Mouse (Mus musculus) limb, embryonic 15.5 days (tissue): Measurements from ENCODE around the gene Siae. TPM values are rescaled to one million over a fixed set of nuclear protein-coding genes. Genes with fewer than 3 reads are reported as not detected.
A peak's percentile ranks its signal among the peaks of the same experiment; 100 is the strongest.

Source experiments
- ATAC-seq: fragments of 200-750 bp; cut with Nextera tagmentation; 2 replicates; pipeline ENCODE4 v1.8.0; 2017; ENCODE audit warnings: low read depth, moderate TSS enrichment; ENCODE audit not compliant: insufficient number of reproducible peaks, low FRiP score, low TSS enrichment
- H3K27ac ChIP-seq: fragments of 300-500 bp; sonication (generic); 2 replicates; pipeline ENCODE4 v1.5.1; 2015; ENCODE audit warnings: moderate library complexity, mild to moderate bottlenecking, inconsistent platforms
- H3K27me3 ChIP-seq: fragments of 300-500 bp; sonication (generic); 2 replicates; pipeline ENCODE4 v1.6.1; 2015; ENCODE audit warnings: inconsistent platforms
- H3K36me3 ChIP-seq: fragments of 300-500 bp; sonication (generic); 2 replicates; pipeline ENCODE4 v1.6.1; 2015; ENCODE audit warnings: inconsistent platforms
- H3K4me1 ChIP-seq: fragments of 300-500 bp; sonication (generic); 2 replicates; pipeline ENCODE4 v1.6.1; 2015; ENCODE audit warnings: inconsistent platforms
- H3K4me2 ChIP-seq: fragments of 300-500 bp; sonication (generic); 2 replicates; pipeline ENCODE4 v1.6.1; 2015; ENCODE audit warnings: mild to moderate bottlenecking, inconsistent platforms
- H3K4me3 ChIP-seq: fragments of 300-500 bp; sonication (generic); 2 replicates; pipeline ENCODE4 v1.5.1; 2015; ENCODE audit warnings: mild to moderate bottlenecking, inconsistent platforms
- H3K9ac ChIP-seq: fragments of 300-500 bp; sonication (generic); 2 replicates; pipeline ENCODE4 v1.6.1; 2015; ENCODE audit warnings: inconsistent platforms
- H3K9me3 ChIP-seq: fragments of 300-500 bp; sonication (generic); 2 replicates; pipeline ENCODE4 v1.6.1; 2016; ENCODE audit warnings: inconsistent platforms
- WGBS: fragments of 180-500 bp; shearing (Covaris S2); methylation state at CpG from one replicate; pipeline ENCODE4 v1.1.7; 2015; 5-methylcytosine and 5-hydroxymethylcytosine counted together
- polyA plus RNA-seq: library from polyadenylated mRNA; unstranded; fragments of >200 nt; fragmentation: Nextera tagmentation; extraction: Ambion mirVana; gene quantifications from 2 replicates; pipeline ENCODE4 v1.2.1, GENCODE M21; 2015

Siae gene
- polyA plus RNA-seq, 1 experiment from 2014 or later: 9.9 TPM

DNA sequence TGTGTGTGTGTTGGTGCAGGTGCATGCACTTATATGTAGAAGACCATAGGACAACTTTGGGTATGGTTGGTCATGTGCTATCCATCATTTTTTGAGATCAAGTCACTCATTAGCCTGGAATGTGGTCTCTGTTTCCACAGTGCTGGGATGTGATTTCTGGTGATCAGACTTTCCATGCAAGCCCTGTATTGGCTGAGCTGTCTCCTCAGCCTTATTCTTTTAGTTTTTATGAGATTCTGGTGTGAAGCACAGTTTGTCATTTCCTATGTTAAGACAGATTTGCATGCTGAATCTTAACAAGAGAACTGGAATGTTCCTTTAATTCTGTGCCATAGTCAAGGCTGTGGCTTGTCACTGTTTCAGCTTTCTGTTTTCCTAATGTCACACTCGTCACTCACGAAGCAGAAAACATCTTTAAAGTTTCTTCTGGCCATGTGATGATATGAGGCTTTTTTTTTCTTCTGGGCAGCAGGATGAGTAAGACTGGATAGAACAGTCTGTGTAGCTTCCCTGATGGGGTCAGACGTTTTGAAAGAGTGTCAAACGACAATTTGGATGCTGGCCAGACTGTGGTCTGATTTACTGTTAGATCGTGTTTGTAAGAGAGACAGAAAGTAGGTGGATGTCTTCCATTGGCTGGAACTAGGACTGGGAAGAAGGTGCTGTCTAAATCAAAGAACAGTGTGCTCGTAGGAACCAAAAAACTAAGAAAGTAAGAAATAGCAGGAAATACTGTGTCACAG is 81.5 kb downstream of the Siae start:
- H3K4me1 ChIP-seq: no peaks in the 10 kb centered on the region
- 40% methylated on average over 6 of the region's 6 CpGs for WGBS
- no peak for ATAC-seq

DNA sequence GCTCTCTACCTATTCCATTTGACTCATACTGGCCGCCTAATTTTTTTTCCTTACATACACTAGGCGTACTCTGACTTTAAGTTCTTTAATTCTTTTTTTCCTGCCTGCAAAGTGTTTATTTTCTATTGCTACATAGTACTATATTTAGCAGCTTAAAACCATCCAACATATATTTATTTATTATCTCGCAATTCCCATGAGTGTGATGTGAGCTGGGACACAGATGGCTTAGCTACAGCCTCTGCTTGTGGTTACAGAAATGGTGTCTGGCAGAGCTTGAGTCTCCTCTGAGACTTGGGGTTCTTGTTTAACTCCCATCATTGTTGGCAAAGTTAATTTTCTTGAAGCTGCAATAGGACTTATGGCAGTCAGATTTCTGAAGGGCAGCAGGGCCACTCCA is 83.2 kb downstream of the Siae start:
- no peaks in the 10 kb centered on the region for H3K27me3 ChIP-seq
- no peak overlapping the region for H3K4me2 ChIP-seq
- no peak overlapping the region for H3K4me3 ChIP-seq
- no peaks in the 10 kb centered on the region for H3K36me3 ChIP-seq
- H3K9me3 ChIP-seq: no peaks in the 10 kb centered on the region
- no peaks in the 10 kb centered on the region for H3K4me1 ChIP-seq
- ATAC-seq: no peak
- no peak overlapping the region for H3K27ac ChIP-seq
- no peak overlapping the region for H3K9ac ChIP-seq
- WGBS: 74% methylated on average over 3 of the region's 3 CpGs

More for the DNA sequence above, 81.5 kb downstream of the Siae start:
- Histone ChIP-seq H3K4me3 (no peak overlapping the region), H3K36me3 (no peaks in the 10 kb centered on the region), H3K27ac (no peak overlapping the region), H3K4me2 (no peak overlapping the region), H3K9ac (no peak overlapping the region), H3K9me3 (no peaks in the 10 kb centered on the region), H3K27me3 (no peaks in the 10 kb centered on the region)

DNA sequence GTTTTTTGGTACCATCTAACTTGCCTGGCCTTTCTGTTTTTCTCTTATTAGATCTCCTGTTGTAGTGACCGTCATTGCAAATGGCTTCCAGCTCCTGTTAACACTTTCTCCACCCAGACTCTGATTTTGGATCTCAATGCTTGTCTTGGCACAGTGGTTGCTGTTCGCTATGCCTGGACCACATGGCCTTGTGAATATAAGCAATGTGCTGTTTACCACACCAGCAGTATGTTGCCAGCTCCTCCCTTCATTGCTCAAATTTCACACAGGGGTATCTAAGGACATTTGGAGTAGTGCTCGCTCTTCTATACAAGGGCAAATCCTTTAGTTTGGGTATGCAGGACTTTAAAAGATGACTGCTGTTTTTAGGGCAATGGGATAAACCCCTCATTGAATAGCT is 90.7 kb downstream of the Siae start:
- H3K4me3 ChIP-seq: no peak overlapping the region
- WGBS: 68% methylated on average over 3 of the region's 3 CpGs
- no peak overlapping the region for H3K4me2 ChIP-seq
- no peaks in the 10 kb centered on the region for H3K27me3 ChIP-seq
- no peaks in the 10 kb centered on the region for H3K9me3 ChIP-seq
- H3K36me3 ChIP-seq: peaks cover 43% of the 10 kb centered on the region
- H3K27ac ChIP-seq: no peak overlapping the region
- H3K9ac ChIP-seq: no peak overlapping the region
- H3K4me1 ChIP-seq: no peaks in the 10 kb centered on the region
- no peak for ATAC-seq

DNA sequence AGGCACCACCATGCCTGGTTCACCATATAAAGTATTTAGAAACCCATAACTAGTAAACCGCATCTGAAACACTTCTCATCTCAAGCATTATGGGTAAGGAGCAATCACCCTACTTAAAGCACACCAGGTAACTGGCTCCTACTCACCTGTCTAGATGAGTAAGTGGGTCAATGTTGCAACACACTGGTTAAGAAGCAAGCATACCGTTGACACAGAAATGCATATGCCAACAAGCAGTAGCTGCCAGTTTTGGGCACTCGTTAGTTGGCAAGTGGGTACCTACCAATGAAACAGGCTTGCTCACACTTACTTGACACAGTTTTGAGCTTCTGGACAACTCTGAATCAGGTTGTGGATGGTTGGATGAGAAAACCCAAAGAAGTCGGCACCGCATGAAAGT is 95.1 kb downstream of the Siae start:
- WGBS: 92% methylated on average over 5 of the region's 5 CpGs
- ATAC-seq: no peak

DNA sequence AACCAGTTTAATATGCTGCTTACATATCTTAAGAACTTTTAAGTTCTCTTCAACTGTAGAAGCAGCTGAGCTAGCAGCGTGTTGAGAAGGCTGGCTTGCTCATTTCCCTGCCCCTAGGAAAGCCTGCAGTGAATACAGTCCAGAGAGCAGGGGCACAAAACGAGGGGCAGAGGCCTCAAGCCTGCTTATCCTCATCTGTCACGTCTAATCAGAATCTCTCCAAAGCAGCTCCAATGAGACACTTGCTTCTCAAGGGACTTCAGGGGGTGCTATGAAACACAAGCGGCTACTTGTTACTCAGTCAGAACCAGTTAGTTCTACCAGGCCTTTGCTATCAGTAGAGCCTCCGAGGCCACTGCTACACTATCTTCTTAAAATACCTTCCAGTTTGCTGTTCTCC is 98.3 kb downstream of the Siae start:
- Histone ChIP-seq H3K4me3 (no peak overlapping the region), H3K27ac (no peak overlapping the region), H3K9me3 (no peaks in the 10 kb centered on the region), H3K36me3 (peaks cover 53% of the 10 kb centered on the region), H3K27me3 (no peaks in the 10 kb centered on the region), H3K4me2 (no peak overlapping the region), H3K9ac (no peak overlapping the region), H3K4me1 (peaks cover 6% of the 10 kb centered on the region; the same call in 1 of the 2 replicates)
- 84% methylated on average over 5 of the region's 5 CpGs for WGBS
- no peak for ATAC-seq

More for the DNA sequence above, 95.1 kb downstream of the Siae start:
- no peaks in the 10 kb centered on the region for H3K27me3 ChIP-seq
- H3K4me2 ChIP-seq: no peak overlapping the region
- H3K36me3 ChIP-seq: peaks cover 73% of the 10 kb centered on the region
- H3K9ac ChIP-seq: no peak overlapping the region
- no peaks in the 10 kb centered on the region for H3K9me3 ChIP-seq
- no peak overlapping the region for H3K27ac ChIP-seq
- no peak overlapping the region for H3K4me3 ChIP-seq
- H3K4me1 ChIP-seq: peaks cover 2% of the 10 kb centered on the region; the same call in 1 of the 2 replicates

DNA sequence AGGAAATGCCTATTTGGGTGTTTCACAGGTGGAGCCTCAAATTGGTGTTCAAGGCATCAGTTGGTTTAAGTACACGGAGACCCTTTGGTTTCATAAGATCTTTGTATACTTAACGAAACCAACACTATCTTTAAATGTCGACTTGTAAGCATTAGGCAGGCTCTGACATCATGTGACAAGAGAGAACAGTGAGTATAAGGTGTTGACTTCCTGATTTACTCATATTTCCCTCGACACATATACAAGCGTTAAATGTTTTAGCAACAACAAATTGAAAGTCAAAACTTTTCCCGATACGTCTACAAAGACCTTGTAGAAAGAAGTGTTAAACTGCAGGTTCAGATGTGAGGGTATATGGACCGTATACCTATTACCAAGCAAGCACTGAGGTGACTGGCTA is 100.5 kb downstream of the Siae start:
- Histone ChIP-seq H3K27ac (0 out of 2 replicates have a peak overlapping the region, but pooled peaks have one; percentile 97), H3K27me3 (no peaks in the 10 kb centered on the region), H3K4me3 (peak overlapping the region; percentile 77), H3K9me3 (no peaks in the 10 kb centered on the region), H3K4me2 (peak overlapping the region; percentile 61), H3K4me1 (peaks cover 6% of the 10 kb centered on the region; the same call in 1 of the 2 replicates), H3K9ac (peak overlapping the region; percentile 87; the same call in 1 of the 2 replicates), H3K36me3 (peaks cover 32% of the 10 kb centered on the region)
- WGBS: 51% methylated on average over 8 of the region's 8 CpGs
- ATAC-seq: no peak

DNA sequence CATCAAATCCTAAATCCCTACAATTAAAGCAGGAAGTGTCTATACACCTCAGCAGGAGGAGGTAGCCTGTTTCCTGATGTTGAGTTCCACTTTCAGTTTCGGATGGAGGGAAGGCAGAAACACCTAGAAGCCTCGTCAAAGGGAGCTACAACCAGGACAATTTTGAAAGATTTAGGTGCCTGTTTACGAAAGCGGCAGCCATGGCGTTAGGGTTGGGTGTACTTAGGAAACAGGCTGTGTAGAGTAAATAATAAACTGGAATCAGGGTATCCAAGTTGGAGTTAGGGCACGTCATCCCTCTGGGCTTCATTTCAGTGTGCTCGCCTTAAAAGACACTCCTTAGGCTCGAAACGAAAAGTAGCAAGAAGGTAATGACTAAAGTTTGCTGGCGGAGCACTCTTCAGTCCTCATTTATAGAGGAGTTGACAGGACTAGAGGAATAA is 101.0 kb downstream of the Siae start:
- Histone ChIP-seq H3K27me3 (no peaks in the 10 kb centered on the region), H3K9me3 (no peaks in the 10 kb centered on the region), H3K9ac (peak overlapping the region; percentile 87), H3K36me3 (peaks cover 27% of the 10 kb centered on the region), H3K4me3 (peak overlapping the region; percentile 77), H3K4me1 (peaks cover 6% of the 10 kb centered on the region; the same call in 1 of the 2 replicates), H3K4me2 (peak overlapping the region; percentile 61), H3K27ac (peak overlapping the region; percentile 97)
- under 1% methylated on average over 10 of the region's 10 CpGs for WGBS
- ATAC-seq: no peak

DNA sequence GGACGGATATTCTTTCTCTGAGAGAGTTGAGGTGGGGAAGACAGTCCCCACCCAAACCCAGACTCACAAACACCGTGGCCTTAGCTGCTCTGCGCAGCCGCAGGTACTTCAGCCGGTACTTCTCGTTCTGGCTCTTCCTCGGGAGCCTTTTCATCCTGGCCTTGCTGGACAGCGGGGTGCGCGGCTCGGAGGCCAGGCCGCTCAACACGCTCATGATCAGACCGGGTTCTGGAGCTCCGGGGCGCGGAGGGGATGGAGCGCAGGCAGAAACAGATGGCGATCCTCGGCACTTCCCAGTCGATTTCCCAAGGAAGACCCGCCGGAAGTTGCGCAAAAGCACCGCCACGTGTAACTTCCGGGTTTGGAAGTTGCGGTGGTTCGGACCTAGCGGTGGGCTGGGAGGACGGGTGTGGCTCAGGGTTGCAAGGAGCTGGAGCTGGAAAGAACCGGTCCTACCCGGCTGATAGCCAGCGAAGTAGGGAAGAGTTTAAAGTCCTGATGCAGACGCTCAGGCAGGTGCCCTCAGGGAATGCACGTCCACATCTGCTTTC is 101.5 kb downstream of the Siae start, which contains the start of gene Tbrg1:
Gene Tbrg1, minus strand, starts transcription at position 382 of the 551 bp plus-strand sequence.
- Histone ChIP-seq H3K4me1 (peaks cover 6% of the 10 kb centered on the region; the same call in 1 of the 2 replicates), H3K9ac (peak within 1 kb of the TSS; percentile 87), H3K4me3 (peak within 1 kb of the TSS; percentile 77), H3K4me2 (peak within 1 kb of the TSS; percentile 61), H3K9me3 (no peaks in the 10 kb centered on the region), H3K27me3 (no peaks in the 10 kb centered on the region), H3K36me3 (peaks cover 24% of the 10 kb centered on the region), H3K27ac (peak within 1 kb of the TSS; percentile 97)
- WGBS: under 1% methylated on average over 36 of the region's 36 CpGs
- peak; percentile 89 for ATAC-seq

DNA sequence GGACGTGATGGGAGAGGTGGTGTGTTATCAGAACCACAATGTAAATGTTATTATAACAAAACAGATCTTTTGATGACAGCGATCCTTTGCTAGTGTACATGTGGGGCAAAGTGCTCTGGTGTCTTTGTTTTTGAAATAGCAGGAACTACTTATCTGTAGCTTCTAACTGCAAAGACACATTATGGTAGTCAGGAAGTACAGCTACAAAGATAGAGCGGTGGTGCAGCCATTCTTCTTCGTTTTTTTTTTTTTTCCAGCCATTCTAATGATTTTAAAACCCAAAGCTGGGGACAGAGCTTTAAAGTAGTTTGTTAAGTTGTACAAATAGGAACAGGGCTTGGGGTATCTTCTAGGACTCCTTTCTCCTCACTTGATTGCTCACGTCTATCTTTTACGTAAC is 103.9 kb downstream of the Siae start:
- WGBS: 83% methylated on average over 6 of the region's 6 CpGs
- ATAC-seq: no peak
- H3K9ac ChIP-seq: no peak overlapping the region
- H3K27ac ChIP-seq: no peak overlapping the region
- H3K4me2 ChIP-seq: no peak overlapping the region
- H3K27me3 ChIP-seq: no peaks in the 10 kb centered on the region
- H3K4me1 ChIP-seq: peaks cover 6% of the 10 kb centered on the region; the same call in 1 of the 2 replicates
- peaks cover under 1% of the 10 kb centered on the region for H3K36me3 ChIP-seq
- H3K4me3 ChIP-seq: no peak overlapping the region
- no peaks in the 10 kb centered on the region for H3K9me3 ChIP-seq

DNA sequence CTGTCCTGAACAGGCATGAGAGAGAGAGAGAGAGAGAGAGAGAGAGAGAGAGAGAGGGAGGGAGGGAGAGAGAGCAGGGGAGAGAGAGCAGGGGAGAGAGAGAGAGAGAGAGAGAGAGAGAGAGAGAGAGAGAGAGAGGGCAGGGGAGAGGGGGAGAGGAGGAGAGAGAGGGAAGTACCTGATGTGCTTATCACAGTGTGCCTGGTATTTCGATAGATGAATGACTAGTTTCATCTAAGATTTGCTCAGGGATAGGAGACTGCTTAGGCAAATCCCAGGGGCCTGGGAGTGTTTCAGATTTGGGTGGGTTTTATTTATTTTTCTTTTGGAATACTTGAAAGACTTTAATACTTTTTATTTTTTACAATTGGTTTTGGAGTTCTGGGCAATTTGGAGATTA is 107.7 kb downstream of the Siae start:
- Histone ChIP-seq H3K9ac (no peak overlapping the region), H3K4me3 (no peak overlapping the region), H3K27me3 (no peaks in the 10 kb centered on the region), H3K27ac (no peak overlapping the region), H3K4me1 (no peaks in the 10 kb centered on the region), H3K4me2 (no peak overlapping the region), H3K9me3 (no peaks in the 10 kb centered on the region), H3K36me3 (no peaks in the 10 kb centered on the region)
- 77% methylated on average over 1 of the region's 1 CpGs for WGBS
- no peak for ATAC-seq

DNA sequence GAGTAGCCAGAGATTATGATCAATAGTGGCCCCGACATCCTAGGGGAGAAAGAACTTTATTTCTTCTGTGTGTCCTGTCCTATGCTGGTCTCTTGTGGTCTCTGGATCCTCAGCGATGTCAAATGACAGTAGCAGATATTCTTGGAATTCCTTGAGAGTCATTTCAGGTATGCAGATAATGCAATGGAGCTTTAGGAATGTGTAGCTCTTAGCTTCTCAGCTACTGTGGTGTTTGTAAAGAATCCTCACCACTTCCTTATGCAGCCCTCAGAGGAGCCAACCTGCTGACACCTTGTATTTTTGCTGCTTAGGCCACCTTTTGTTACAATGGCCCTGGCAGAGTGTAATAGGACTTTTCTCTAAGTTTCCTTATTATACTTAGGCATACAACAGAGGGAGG is 109.1 kb downstream of the Siae start:
- Histone ChIP-seq H3K27me3 (no peaks in the 10 kb centered on the region), H3K36me3 (no peaks in the 10 kb centered on the region), H3K4me2 (no peak overlapping the region), H3K9me3 (no peaks in the 10 kb centered on the region), H3K27ac (no peak overlapping the region), H3K9ac (no peak overlapping the region), H3K4me3 (no peak overlapping the region), H3K4me1 (peaks cover 7% of the 10 kb centered on the region)
- 69% methylated on average over 2 of the region's 2 CpGs for WGBS
- ATAC-seq: no peak

DNA sequence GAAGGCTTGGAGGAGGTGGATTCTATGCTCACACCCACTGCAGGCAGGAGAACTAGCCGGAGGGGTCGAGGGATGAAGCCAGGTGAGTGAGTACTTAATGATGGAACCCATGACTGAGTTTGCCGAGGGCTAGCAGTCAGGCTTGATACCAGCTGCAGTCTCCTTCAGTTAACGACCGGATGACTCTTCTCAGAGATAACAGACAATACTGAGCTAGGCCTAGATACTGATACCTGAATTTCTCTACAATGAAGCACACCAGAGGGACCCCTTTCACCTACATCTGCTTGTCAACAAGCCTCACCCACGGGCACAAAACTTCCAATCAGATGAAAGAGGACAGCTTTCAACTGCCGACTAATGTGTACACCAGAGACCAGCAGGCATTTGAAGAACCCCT is 110.5 kb downstream of the Siae start:
- no peak overlapping the region for H3K9ac ChIP-seq
- H3K27me3 ChIP-seq: no peaks in the 10 kb centered on the region
- no peak overlapping the region for H3K4me2 ChIP-seq
- H3K4me1 ChIP-seq: peaks cover 7% of the 10 kb centered on the region
- H3K4me3 ChIP-seq: no peak overlapping the region
- H3K27ac ChIP-seq: no peak overlapping the region
- 75% methylated on average over 7 of the region's 7 CpGs for WGBS
- ATAC-seq: no peak
- no peaks in the 10 kb centered on the region for H3K36me3 ChIP-seq
- H3K9me3 ChIP-seq: no peaks in the 10 kb centered on the region
